Mouse (Mus musculus): ENCODE measurements around the gene Amer3.
"Not testable (repeated sequence)": the region's sequence is repeated elsewhere in the genome, so short reads cannot be mapped to it uniquely, and the experiment has no call there.

The Amer3 gene

DNA sequence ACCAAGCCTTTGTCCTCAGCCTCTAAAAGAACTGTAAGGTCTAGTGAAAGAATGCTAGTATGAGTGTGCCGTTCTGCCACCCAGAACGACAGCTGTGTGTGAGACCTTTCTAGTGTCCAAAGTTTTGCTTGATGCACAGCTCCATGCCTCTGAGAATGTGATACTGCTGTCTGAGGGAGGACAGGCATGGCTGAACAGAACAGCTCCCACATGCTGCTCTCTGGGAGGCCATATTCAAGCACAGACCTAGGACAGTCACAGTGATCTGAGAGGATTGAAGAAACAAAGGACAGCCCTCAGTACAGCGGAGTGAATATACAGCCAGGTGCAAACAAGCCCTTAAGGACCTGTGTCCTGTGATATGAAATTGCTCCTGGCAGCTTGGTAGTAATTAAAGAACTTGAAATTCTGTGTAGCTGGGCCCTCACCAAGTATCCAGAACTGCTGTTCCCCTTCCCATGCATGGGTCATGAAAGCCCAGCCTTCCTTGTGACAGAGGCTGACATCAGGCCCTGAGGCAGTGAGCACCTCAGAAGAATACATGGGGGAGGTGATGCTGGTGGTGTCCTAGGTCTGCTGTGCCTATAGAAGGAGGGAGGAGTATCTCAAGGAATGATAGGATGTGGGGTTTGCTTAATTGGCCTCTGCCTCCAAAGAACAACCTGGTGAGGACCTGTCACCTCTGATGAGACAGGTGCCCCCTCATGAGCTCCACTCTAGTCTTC lies 22.0 kb downstream of the Amer3 start:
- DNase-seq (ENCODE audit: low spot score) = no peak

DNA sequence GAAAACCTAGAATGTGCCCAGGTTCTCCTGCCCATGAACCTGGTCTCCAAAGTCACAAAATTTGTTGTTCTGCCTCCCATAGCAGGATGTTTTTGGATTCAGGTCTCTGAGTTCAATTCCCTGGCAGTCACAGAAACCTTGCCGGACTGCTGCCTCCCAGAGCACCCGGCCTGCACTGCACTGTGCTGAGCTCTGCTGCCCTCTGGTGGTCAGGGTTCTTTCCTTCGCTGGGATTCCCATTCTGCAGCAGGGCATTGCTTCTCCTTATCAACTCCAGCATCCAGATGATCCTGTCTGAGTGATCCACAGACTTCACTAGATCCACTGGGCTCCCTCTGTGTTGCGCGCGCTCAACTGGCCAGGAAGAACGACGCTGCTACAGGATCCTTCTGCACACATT lies 22.9 kb downstream of the Amer3 start:
- peak; percentile 97 for DNase-seq (ENCODE audit: low spot score)

DNA sequence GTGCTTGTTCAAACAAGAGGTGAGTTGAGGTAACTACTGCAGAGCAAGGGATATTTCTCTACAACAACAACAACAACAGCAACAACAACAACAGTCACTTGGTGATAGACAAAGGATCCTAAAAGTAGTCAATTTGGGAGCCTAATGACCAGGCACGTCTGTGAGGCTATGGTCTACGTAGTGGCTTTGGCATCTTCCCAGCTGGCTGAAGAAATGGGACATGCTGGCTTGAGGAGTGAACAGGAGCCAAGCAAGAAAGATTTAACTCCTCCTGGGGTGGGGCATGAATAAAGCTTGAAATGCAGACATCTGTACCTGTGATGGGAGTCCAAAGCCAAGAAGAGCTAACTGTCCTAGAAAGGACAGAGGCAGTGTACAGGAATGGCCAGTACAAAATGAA lies 34.3 kb downstream of the Amer3 start:
- DNase-seq (ENCODE audit: low spot score) = no peak

DNA sequence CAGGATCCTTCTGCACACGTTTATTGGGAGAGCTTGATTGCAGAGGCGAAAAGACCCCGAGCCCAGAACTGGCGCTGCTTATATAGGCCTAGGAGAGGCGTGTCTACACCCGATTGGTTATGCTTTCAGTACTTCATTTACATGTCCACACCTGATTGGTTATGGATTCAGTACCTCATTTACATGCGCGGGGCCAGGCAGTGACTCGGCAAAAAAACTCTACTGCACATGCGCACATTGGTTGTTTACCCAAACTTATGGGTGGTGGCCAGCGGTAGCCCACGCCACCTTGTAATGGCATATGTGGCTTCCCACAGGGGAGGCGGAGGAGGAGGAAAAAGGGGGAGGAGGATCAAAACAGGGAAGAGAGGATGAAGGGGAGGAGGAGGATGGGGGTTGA lies 40.7 kb downstream of the Amer3 start:
- DNase-seq (ENCODE audit: low spot score) = not testable (repeated sequence)

DNA sequence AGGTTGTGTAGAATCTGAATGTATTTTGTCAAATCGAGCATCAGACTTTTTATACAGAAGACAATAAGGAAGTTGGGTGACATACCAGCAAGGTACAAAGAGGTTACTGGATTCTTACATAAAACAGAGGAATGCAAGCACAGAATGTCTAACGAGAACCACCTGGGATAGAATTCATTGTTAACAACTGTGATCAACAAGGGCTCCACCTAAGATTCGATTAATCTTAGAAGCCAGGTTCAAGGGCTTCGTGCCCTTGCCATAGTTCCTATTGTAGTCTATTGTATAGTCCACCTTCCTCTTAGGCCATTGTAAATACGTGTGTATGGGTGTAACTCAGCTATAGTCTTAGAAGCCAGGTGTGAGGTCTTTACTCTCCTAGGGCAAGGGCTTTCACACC lies 41.3 kb downstream of the Amer3 start:
- not testable (repeated sequence) for DNase-seq (ENCODE audit: low spot score)

DNA sequence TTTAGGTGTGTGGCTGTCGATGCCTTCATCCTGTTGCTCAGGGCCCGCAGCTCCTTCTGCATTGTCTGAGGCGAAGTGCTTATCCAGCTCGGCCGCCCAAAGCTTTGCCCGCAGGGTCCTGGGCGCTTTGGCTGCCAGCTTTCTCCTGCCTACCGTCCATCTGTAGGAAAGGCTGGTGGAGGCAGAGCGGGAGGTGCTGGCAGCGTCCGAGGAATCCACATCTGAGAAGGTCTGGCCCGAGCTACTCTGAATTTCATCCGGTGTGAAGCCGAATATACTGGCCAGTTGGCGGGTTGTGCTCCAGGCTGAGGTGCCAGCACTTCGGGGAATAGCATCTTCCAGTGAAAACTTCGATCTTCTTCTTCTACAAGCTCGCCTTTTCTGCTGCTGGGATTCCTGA lies 56.3 kb downstream of the Amer3 start:
- DNase-seq (ENCODE audit: low spot score) = no peak

Measured in retina, embryonic 14.5 days (tissue).